ENCODE assay signal across 33 mouse cellular contexts in the genomic region with DNA sequence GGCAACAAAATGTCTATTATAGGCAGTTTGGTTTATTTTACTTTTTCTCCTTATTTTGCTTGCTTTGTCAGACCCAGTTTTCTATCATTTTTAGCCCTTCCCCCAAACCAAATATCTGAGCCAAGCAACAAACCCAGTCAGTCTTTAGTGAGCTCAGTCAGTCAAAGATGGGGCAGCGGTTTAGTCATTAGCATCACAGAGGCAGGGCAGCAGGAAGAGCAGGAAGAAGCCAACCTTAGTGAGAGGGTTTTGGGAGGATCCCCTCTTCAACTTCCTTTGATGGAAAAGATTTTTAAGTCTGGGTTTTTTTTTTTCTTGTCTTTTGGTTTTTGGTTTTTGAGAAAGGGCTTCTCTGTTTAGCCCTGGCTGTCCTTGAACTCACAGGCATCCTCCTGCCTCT. TPM values are rescaled to one million over a fixed set of nuclear protein-coding genes. Genes with fewer than 3 reads are reported as not detected.
"Had no signal": no experiment of that assay in that cellular context is flagged by ENCODE, and none has a peak within 500 bp of the region (broad histone marks: within the 10 kb centered on the region; RNA-seq: fewer than 3 reads in every experiment).

No protein-coding gene starts in this region.

- DNase-seq: gastrocnemius, postnatal 14 days; gastrocnemius, postnatal 36 days; heart, adult 11 months; heart, adult 2 months; heart, postnatal 14 days; heart, postnatal 36 days; kidney, adult 18-20 months; kidney, adult 8-10 months; kidney, postnatal 10 days; kidney, postnatal 25 days; kidney, postnatal 4 days; liver; liver, embryonic 13.5 days; lung, adult 18-20 months had no signal

- H3K36me3 ChIP-seq: heart, embryonic 13.5 days; heart, embryonic 15.5 days; intestine, embryonic 15.5 days; limb, embryonic 10.5 days; limb, embryonic 12.5 days; liver, embryonic 13.5 days; liver, embryonic 15.5 days had no signal

- H3K4me2 ChIP-seq: heart, embryonic 11.5 days; heart, embryonic 13.5 days; heart, embryonic 15.5 days; hindbrain, embryonic 14.5 days; intestine, embryonic 15.5 days; limb, embryonic 12.5 days; liver, embryonic 11.5 days; liver, embryonic 13.5 days; liver, embryonic 15.5 days had no signal

- H3K9me3 ChIP-seq: heart, embryonic 13.5 days; heart, embryonic 15.5 days; intestine, embryonic 15.5 days; limb, embryonic 10.5 days; liver, embryonic 13.5 days; liver, embryonic 15.5 days had no signal

- H3K27ac ChIP-seq: heart, adult 2 months; heart, embryonic 13.5 days; heart, embryonic 15.5 days; intestine, embryonic 15.5 days; layer of hippocampus, adult 2 months; left cerebral cortex, adult 2 months; limb, embryonic 10.5 days; limb, embryonic 12.5 days; liver, embryonic 13.5 days; liver, embryonic 15.5 days had no signal

- H3K4me1 ChIP-seq: liver, embryonic 15.5 days had no signal

- H3K4me3 ChIP-seq: heart, adult 2 months; heart, embryonic 13.5 days; heart, embryonic 15.5 days; intestine, embryonic 15.5 days; layer of hippocampus, adult 2 months; left cerebral cortex, adult 2 months; limb, embryonic 10.5 days; limb, embryonic 12.5 days; liver, embryonic 13.5 days; liver, embryonic 15.5 days had no signal

- ATAC-seq: hindbrain, embryonic 16.5 days; inflammation-experienced regulatory T-cells, adult 6 months; intestine, embryonic 15.5 days; intestine, postnatal 0 days had no signal

- H3K9ac ChIP-seq: heart, embryonic 13.5 days; heart, embryonic 15.5 days; hindbrain, embryonic 14.5 days; intestine, embryonic 15.5 days; limb, embryonic 12.5 days; liver, embryonic 13.5 days; liver, embryonic 15.5 days had no signal

RNA-seq across cellular contexts. Expression of a gene that starts 10.8 kb away (rescaled TPM):
- total RNA-seq: gastrocnemius, adult 18-20 months; gastrocnemius, adult 8-10 months; gastrocnemius, postnatal 36 days; hematopoietic stem cell, adult 5-6 weeks had no signal

RNA-seq across cellular contexts. Expression of a gene that starts 25.9 kb away (rescaled TPM):
- total RNA-seq: hematopoietic stem cell, adult 5-6 weeks had no signal
- polyA plus RNA-seq: heart, postnatal 0 days; kidney, embryonic 14.5 days; limb, embryonic 12.5 days had no signal
